Mouse (Mus musculus) liver, embryonic 12.5 days (tissue): ENCODE data around the gene Dnajc30. TPM values are rescaled to one million over a fixed set of nuclear protein-coding genes. Genes with fewer than 3 reads are reported as not detected.

Experiments used
- ATAC-seq: fragments of 200-750 bp; cut with Nextera tagmentation; 2 replicates; pipeline ENCODE4 v1.8.0; 2017; ENCODE audit warnings: moderate number of reproducible peaks, mild to moderate bottlenecking, moderate library complexity
- H3K27ac ChIP-seq: fragments of 300-500 bp; sonication (generic); 2 replicates; pipeline ENCODE4 v1.5.1; 2016; ENCODE audit warnings: mild to moderate bottlenecking
- H3K27me3 ChIP-seq: fragments of 300-500 bp; sonication (generic); replicated peaks from 2 replicates; pipeline ENCODE4 v1.6.1; 2016; ENCODE audit warnings: mild to moderate bottlenecking, moderate library complexity
- H3K36me3 ChIP-seq: fragments of 300-500 bp; sonication (generic); 2 replicates; pipeline ENCODE4 v1.6.1; 2016; ENCODE audit warnings: mild to moderate bottlenecking, moderate library complexity
- H3K4me1 ChIP-seq: fragments of 300-500 bp; sonication (generic); 2 replicates; pipeline ENCODE4 v1.6.1; 2016
- H3K4me2 ChIP-seq: fragments of 300-500 bp; sonication (generic); 2 replicates; pipeline ENCODE4 v1.6.1; 2016; ENCODE audit warnings: mild to moderate bottlenecking, moderate library complexity
- H3K4me3 ChIP-seq: fragments of 300-500 bp; sonication (generic); 2 replicates; pipeline ENCODE4 v1.5.1; 2016; ENCODE audit warnings: mild to moderate bottlenecking, moderate library complexity
- H3K9ac ChIP-seq: fragments of 300-500 bp; sonication (generic); 2 replicates; pipeline ENCODE4 v1.6.1; 2016; ENCODE audit warnings: mild to moderate bottlenecking, moderate library complexity
- H3K9me3 ChIP-seq: fragments of 300-500 bp; sonication (generic); replicated peaks from 2 replicates; pipeline ENCODE4 v1.6.1; 2016; ENCODE audit warnings: mild to moderate bottlenecking, moderate library complexity
- WGBS: fragments of 180-500 bp; shearing (Covaris S2); methylation state at CpG from one replicate; pipeline ENCODE4 v1.1.7; 2016; ENCODE audit not compliant: insufficient replicate concordance; 5-methylcytosine and 5-hydroxymethylcytosine counted together
- polyA plus RNA-seq: library from polyadenylated mRNA; unstranded; fragments of >200 nt; fragmentation: Nextera tagmentation; extraction: Ambion mirVana; gene quantifications from 2 replicates; pipeline ENCODE4 v1.2.1, GENCODE M21; 2016

Dnajc30 gene
- 15.9 and 19.1 TPM in 2 replicates for polyA plus RNA-seq

DNA sequence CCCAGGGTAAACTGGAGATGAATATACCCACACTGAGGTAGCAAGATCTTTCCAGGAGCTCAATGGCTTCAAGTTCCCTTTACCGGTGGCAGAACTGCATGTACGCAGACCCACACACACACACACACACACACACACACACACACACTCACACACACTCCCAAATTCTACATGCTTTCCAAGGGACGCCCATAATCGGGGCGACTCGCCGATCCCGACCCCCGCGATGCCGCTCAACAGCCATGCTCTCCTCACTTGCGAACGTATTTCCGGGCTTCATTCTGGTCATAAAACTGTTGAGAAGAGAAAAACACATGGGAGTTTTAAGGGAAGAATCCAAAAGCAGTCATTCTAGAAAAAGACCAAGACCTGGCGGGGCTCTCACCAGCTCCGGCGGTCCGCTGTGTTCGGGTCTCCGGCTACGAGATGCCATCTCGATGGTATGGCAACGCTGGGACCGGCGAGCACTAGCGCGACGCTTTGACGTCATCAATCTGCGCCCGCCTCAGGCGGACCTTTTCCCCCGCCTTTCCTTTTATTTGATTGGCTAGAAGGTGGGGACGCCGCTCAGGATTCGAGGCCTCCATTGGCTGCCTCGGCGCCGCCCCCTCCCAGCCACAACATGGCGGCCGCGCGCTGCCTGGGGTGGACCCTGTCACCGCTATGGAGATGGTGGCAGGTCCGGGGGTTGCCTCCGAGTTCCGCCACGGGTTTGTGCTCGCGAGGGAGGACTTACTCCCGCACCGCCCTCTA is at the start of gene Dnajc30:
Gene Dnajc30, plus strand, starts transcription at position 574 of the 753 bp plus-strand sequence.
- Histone ChIP-seq H3K9ac (peak within 1 kb of the TSS; percentile 91), H3K27ac (peak within 1 kb of the TSS; percentile 79), H3K27me3 (no peaks in the 10 kb centered on the region), H3K9me3 (no peaks in the 10 kb centered on the region), H3K4me1 (peaks cover 34% of the 10 kb centered on the region), H3K4me3 (peak within 1 kb of the TSS; percentile 93), H3K4me2 (peak within 1 kb of the TSS; percentile 98), H3K36me3 (peaks cover 59% of the 10 kb centered on the region)
- peak; percentile 97 for ATAC-seq
- WGBS = under 1% methylated on average over 52 of the region's 52 CpGs

DNA sequence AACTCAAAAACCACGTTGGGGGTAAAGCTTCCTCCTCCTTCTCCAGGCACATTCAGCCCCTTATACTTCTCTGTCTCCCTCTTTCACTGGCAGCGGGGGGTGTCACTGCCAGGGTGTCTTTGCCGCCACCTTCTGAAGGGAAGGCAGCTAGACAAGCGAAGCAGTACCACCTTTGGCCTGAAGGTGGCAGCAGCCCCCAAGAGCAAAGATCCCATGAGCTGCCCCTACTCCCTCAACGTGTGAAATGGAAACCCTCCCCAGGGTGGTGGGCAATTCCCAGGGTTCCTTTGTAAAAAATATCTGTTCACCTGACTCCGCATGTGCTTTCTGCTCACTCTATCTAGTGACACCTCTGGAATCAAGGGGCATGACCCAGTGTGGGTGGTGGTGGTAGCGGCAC is 48.5 kb upstream of the Dnajc30 start:
- Histone ChIP-seq H3K4me3 (no peak overlapping the region), H3K36me3 (peaks cover 9% of the 10 kb centered on the region), H3K9ac (no peak overlapping the region), H3K4me1 (peaks cover 39% of the 10 kb centered on the region), H3K9me3 (no peaks in the 10 kb centered on the region), H3K27ac (no peak overlapping the region), H3K4me2 (no peak overlapping the region), H3K27me3 (no peaks in the 10 kb centered on the region)
- whole genome bisulfite sequencing = 14% methylated on average over 7 of the region's 7 CpGs
- ATAC-seq = 0 out of 2 replicates have a peak, but pooled peaks have one; percentile 13

DNA sequence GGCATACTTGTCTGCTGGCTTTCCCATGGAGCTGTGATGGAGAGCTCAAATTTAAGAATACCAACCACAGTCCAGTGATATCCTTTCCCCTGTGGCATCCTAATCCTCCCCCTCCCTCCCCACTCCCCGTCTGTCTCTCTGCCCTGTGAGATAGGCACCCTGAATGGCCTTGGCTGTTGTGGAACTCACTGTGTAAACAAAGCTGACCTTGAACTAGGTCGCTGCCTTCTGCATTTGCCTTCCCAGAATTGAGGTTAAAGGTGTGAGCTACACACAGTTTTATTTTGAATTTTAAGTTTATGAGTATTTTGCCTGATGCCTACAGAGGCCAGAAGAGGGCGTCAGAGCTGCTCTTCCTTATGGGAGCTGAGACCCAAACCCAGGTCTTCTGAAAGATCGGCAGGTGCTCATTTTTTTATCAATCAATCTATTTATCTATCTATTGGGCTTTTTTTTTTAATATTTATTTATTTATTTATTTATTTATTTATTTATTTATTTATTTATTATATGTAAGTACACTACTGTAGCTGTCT is 47.7 kb upstream of the Dnajc30 start:
- no peaks in the 10 kb centered on the region for H3K9me3 ChIP-seq
- H3K36me3 ChIP-seq = peaks cover 4% of the 10 kb centered on the region
- H3K9ac ChIP-seq = no peak overlapping the region
- H3K4me1 ChIP-seq = peaks cover 32% of the 10 kb centered on the region
- H3K4me3 ChIP-seq = no peak overlapping the region
- ATAC-seq = no peak
- WGBS = 40% methylated on average over 4 of the region's 4 CpGs
- no peaks in the 10 kb centered on the region for H3K27me3 ChIP-seq
- H3K27ac ChIP-seq = no peak overlapping the region
- H3K4me2 ChIP-seq = no peak overlapping the region

DNA sequence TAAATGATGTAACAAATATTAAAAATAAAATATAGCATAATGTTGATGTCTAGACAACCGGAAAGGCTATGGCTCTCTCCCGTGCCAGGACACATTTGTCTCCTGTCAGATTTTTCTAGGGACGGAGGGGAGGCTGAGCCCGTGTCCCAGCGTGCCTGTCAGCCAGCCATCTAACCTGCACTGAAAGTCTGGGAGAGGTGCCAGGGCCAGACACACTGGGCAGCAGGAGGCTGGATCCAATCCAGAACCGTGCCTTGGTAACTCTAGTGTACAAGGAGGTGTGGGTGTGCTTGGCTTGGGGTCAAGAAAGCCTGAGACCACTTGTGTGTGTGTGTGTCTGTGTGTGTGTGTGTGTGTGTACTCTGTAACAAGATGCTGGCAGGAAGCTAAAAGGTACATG is 42.2 kb upstream of the Dnajc30 start:
- ATAC-seq = no peak
- no peak overlapping the region for H3K4me3 ChIP-seq
- 75% methylated on average over 6 of the region's 6 CpGs for WGBS

DNA sequence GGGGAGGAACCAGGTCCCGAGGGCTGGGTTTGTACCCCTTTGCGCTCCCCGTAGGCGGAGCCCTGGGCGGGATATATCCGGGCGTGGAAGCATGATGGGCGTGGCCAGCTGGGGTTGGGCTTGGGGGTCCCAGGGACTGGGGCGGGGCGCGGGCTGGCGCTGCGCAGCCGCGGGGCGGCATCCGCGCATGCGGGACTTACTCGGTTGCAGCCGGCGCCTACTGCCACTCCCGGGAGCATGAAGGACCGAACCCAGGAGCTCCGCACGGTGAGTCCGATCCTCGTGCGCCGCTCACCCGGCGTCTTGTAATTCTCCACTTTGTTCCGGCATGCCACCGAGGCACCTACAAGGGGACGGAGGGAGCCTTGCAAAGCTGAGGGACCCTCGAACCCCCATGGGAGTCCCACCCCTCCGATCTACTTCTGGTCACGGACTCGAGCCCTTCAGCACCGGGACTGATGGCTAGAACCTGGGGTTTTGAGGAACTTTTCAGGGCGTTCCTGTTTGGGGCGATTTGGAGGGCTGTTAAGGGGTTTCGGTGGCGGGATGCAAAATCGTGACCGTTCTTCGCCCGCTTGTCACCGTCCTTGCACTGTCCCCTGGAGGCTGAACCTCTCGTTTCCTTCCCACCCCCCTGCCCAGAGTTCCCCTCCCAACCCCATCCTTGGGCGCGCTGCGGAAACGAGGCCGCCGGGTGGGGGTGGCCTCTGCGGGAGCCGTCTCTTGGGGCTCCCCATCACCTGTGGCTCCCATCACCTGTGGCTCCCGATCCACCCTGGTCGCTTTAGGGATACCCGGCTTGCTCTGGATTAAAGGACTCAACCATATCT is 40.4 kb upstream of the Dnajc30 start, which contains the start of gene Stx1a:
Gene Stx1a, plus strand, starts transcription at position 139 of the 830 bp plus-strand sequence.
- Histone ChIP-seq H3K27ac (no peak within 1 kb of the TSS; the same call in 1 of the 2 replicates), H3K4me2 (peak within 1 kb of the TSS; percentile 95), H3K36me3 (no peaks in the 10 kb centered on the region), H3K4me3 (peak within 1 kb of the TSS; percentile 68), H3K9me3 (no peaks in the 10 kb centered on the region), H3K27me3 (peaks cover 36% of the 10 kb centered on the region), H3K9ac (peak within 1 kb of the TSS; percentile 71), H3K4me1 (peaks cover 39% of the 10 kb centered on the region)
- ATAC-seq = peak; percentile 91
- under 1% methylated on average over 59 of the region's 61 CpGs for WGBS

More for the DNA sequence above, 42.2 kb upstream of the Dnajc30 start:
- H3K4me2 ChIP-seq = no peak overlapping the region
- no peak overlapping the region for H3K9ac ChIP-seq
- H3K9me3 ChIP-seq = no peaks in the 10 kb centered on the region
- peaks cover 36% of the 10 kb centered on the region for H3K4me1 ChIP-seq
- no peak overlapping the region for H3K27ac ChIP-seq
- H3K36me3 ChIP-seq = no peaks in the 10 kb centered on the region
- H3K27me3 ChIP-seq = peaks cover 29% of the 10 kb centered on the region

DNA sequence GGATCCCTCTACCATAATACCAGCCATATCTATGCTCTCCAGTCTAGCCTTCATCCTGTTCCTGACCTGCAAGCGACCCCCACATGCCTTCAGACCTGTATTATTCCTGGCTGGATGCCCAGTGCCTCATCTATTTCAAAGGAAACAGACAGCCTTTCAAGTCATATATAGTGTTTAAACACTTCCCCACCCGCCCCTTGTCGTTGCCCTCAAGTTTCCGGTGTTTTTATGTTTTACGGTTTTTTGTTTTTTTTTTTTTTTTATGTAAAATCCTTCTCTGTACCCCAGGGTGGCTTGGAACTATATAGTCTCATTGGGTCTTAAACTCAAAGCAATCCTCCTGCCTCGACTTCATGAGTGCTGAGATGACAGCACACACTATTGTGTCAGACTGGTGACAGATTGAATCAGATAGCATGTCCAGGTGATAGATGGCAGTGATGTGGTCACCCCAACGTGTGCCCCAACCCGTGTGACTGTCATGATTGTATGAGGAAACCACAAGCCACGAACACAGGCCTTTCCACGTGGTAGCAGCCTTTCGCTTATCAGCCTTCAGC is 39.3 kb upstream of the Dnajc30 start:
- ATAC-seq = no peak
- H3K4me3 ChIP-seq = peak overlapping the region; percentile 68; the same call in 1 of the 2 replicates
- WGBS = 24% methylated on average over 11 of the region's 11 CpGs

DNA sequence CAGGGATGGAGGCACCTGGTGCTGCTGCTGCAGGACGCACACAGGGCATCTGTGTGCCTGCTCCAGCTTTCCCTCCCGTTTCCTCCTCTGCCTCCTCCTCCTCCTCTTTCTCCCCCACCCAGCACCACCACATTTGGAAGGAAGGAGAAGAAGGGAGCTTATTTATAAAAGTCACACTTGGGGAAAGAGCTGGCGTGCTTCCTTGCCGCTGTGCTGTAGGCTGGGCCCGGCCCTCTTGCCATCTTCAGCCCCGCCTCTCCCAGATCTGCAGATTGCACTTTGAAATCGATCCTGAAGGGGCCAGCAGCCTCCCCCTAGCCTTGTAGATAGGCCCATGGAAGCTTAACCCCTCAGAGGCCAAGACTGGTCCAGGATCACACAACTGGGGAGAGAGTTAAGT is 38.1 kb upstream of the Dnajc30 start:
- H3K4me2 ChIP-seq = no peak overlapping the region; the same call in 1 of the 2 replicates
- H3K9ac ChIP-seq = no peak overlapping the region

More for the DNA sequence above, 39.3 kb upstream of the Dnajc30 start:
- Histone ChIP-seq H3K9me3 (no peaks in the 10 kb centered on the region), H3K36me3 (no peaks in the 10 kb centered on the region), H3K4me2 (peak overlapping the region; percentile 95), H3K27ac (no peak overlapping the region), H3K4me1 (peaks cover 51% of the 10 kb centered on the region), H3K27me3 (peaks cover 36% of the 10 kb centered on the region), H3K9ac (no peak overlapping the region)

DNA sequence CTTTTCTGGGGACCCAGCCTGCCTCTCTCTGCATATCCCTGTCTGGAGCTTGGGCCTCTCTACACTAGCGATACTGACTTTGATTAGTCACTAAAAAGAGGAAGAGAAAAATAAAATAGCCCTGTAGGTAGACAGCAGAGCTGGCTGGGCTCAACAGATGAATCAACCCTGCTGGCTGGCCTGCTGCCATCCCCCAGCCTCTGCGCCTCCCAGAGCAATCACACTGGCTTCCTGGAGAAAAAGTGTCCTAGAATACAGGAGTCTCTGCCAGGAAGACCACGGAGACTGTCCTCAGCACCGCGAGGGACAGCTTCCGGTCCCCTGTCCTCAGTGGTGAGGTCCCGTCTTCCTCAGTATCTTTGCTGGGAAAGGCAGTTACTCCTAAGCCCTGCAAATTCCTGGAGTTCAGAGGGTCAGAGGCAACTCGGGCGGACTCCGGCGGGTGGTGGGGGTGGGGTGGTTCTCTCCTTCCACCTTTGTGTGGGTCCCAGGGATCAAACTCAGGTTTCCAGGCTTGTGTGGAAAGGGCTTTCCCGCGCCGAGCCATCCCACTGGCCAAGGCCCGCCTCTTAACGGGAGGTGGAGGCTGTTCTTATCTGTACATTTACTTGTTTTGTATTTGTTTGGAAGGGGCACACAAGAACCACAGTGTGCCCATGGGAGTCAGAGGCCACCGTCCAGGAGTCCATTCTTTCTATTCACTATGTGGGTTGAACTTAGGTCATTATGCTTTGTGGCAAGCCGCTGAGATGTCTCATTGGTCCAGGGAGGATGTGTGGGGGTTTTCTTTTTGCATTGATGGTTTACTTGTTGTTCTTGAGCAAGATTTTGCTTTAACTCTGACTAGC is 34.8 kb upstream of the Dnajc30 start:
- no peaks in the 10 kb centered on the region for H3K36me3 ChIP-seq
- no peaks in the 10 kb centered on the region for H3K9me3 ChIP-seq
- H3K4me3 ChIP-seq = no peak overlapping the region
- peaks cover 35% of the 10 kb centered on the region for H3K4me1 ChIP-seq
- no peak overlapping the region for H3K9ac ChIP-seq
- ATAC-seq = peak; percentile 28; the same call in 1 of the 2 replicates
- peaks cover 26% of the 10 kb centered on the region for H3K27me3 ChIP-seq
- H3K27ac ChIP-seq = peak overlapping the region; percentile 47; the same call in 1 of the 2 replicates
- peak overlapping the region; percentile 43 for H3K4me2 ChIP-seq
- whole genome bisulfite sequencing = 43% methylated on average over 18 of the region's 18 CpGs

More for the DNA sequence above, 38.1 kb upstream of the Dnajc30 start:
- no peaks in the 10 kb centered on the region for H3K36me3 ChIP-seq
- H3K27me3 ChIP-seq = peaks cover 36% of the 10 kb centered on the region
- H3K9me3 ChIP-seq = no peaks in the 10 kb centered on the region
- H3K4me1 ChIP-seq = peaks cover 51% of the 10 kb centered on the region
- 23% methylated on average over 7 of the region's 7 CpGs for WGBS
- no peak overlapping the region for H3K4me3 ChIP-seq
- ATAC-seq = no peak
- no peak overlapping the region for H3K27ac ChIP-seq

DNA sequence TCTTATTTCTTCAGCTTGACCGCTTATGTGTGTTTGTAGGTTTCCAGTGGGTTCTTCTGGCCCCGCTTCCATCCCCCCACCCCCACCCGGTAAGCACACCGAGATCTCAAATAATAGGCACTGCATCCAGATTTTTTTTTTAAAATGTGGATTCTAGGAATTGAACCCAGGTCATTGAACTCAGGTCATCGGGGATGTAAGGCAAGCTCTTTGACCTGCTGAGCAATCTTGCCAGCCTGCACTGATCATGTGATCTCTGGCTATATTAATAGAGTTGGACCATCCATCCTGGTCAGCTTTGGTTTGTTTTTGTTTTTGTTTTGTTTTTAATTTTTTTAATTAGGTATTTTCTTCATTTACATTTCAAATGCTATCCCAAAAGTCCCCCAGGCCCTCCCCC is 31.4 kb upstream of the Dnajc30 start:
- H3K27ac ChIP-seq = no peak overlapping the region
- H3K36me3 ChIP-seq = no peaks in the 10 kb centered on the region
- no peak overlapping the region for H3K4me2 ChIP-seq
- peaks cover 24% of the 10 kb centered on the region for H3K4me1 ChIP-seq
- ATAC-seq = no peak
- 78% methylated on average over 5 of the region's 5 CpGs for WGBS
- H3K9ac ChIP-seq = no peak overlapping the region
- peaks cover 5% of the 10 kb centered on the region for H3K9me3 ChIP-seq
- 0 out of 2 replicates have a peak, but pooled peaks cover under 1% of the 10 kb centered on the region for H3K27me3 ChIP-seq
- H3K4me3 ChIP-seq = no peak overlapping the region

DNA sequence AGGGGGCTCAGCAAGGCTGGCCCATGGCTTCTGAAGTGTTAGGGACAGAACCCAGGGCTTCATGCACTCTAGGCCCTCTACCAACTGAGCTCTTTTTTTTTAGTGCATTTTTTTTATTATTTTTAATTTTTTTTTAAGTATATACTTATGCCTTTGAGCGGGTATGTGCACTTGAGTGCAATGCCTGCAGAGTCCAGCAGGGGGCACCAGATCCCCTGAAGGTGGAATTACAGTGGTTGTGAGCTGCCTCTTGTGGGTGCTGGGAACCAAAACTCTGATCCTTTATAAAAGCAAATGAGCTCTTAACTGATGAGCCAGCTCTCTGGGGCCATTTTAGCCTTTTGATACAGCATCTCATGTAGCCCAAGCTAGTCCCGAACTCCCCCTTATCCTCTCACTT is 29.4 kb upstream of the Dnajc30 start:
- no peaks in the 10 kb centered on the region for H3K27me3 ChIP-seq
- H3K27ac ChIP-seq = no peak overlapping the region
- H3K4me1 ChIP-seq = peaks cover 19% of the 10 kb centered on the region
- WGBS = 90% methylated on average over 2 of the region's 2 CpGs
- H3K4me2 ChIP-seq = no peak overlapping the region
- ATAC-seq = no peak
- H3K36me3 ChIP-seq = no peaks in the 10 kb centered on the region
- H3K9ac ChIP-seq = no peak overlapping the region
- H3K4me3 ChIP-seq = no peak overlapping the region
- peaks cover 5% of the 10 kb centered on the region for H3K9me3 ChIP-seq
